Mouse (Mus musculus) kidney, postnatal 25 days (tissue): ENCODE measurements around the gene Yipf2.

Experiments used
- DNase-seq, 2 experiments: peaks; one replicate each; pipeline ENCODE4 v3.0.0; 2021; ENCODE audit warnings: mixed read lengths in 2 of 2

Yipf2 gene

GRCm38 (mm10) chr9:21592703-21593121 lies at the start of gene Yipf2, which contains the start of gene Timm29:
Gene Yipf2, minus strand, starts transcription at chr9:21592828.
Gene Timm29, plus strand, starts transcription at chr9:21592722.
- peak; percentile 92 to 94 for DNase-seq

DNA sequence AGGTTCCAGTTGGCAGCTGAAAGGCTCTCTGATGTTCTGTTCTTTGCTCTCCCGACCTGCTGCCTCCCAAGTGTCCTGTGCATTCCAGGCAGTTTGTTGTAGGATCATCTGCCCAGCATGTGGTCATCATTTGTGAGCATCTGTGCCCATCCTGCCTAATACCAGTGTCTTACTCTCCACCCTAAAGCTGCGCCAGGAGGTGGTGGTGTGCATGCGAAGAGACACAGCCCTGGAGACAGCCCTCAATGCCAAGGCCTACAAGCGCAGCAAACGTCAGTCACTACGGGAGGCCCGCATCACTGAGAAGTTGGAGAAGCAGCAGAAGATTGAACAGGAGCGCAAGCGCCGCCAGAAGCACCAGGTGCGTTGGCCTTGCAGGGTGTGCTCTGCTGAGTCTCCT lies 46.4 kb upstream of the Yipf2 start:
- no peak for DNase-seq

DNA sequence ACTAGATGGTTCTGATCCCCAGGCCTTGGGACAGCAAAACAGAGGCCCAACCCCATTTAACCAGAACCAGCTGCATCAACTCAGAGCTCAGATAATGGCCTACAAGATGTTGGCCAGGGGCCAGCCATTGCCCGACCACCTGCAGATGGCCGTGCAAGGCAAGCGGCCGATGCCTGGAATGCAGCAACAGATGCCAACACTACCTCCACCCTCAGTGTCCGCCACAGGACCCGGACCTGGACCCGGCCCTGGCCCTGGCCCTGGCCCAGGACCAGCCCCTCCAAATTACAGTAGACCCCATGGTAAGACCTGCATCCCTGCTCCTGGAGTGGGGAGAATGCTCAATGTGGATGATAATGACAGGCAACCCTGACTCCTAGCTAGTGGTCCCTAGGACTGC lies 43.0 kb upstream of the Yipf2 start:
- DNase-seq, result no peak

GRCm38 (mm10) chr9:21633106-21633505 lies 40.5 kb upstream of the Yipf2 start:
- DNase-seq, result no peak

DNA sequence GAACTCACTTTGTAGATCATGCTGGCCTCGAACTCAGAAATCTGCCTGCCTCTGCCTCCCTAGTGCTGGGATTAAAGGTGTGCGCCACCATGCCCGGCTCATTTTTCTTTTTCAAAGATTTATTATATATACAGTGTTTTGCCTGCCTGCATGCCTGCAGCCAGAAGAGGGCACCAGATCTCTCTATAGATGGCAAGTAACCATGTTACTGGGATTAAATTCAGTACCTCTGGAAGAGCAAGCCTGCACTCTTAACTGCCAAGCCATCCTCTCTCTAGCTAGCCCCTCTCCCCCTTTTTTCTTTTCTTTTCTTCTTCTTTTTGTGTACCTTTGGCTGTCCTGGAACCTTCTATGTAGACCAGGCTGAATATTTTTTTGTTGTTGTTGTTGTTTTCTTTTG lies 38.0 kb upstream of the Yipf2 start:
- DNase-seq, result peak; percentile 65 to 77

GRCm38 (mm10) chr9:21627145-21627795 lies 34.6 kb upstream of the Yipf2 start:
- no peak for DNase-seq

- DNase-seq, result no peak
These were observed 33.9 kb upstream of the Yipf2 start for GRCm38 (mm10) chr9:21626571-21626970.

GRCm38 (mm10) chr9:21625342-21626339 lies 33.0 kb upstream of the Yipf2 start:
- DNase-seq, result no peak

- no peak for DNase-seq
These were observed 30.0 kb upstream of the Yipf2 start for GRCm38 (mm10) chr9:21622676-21623075.

DNA sequence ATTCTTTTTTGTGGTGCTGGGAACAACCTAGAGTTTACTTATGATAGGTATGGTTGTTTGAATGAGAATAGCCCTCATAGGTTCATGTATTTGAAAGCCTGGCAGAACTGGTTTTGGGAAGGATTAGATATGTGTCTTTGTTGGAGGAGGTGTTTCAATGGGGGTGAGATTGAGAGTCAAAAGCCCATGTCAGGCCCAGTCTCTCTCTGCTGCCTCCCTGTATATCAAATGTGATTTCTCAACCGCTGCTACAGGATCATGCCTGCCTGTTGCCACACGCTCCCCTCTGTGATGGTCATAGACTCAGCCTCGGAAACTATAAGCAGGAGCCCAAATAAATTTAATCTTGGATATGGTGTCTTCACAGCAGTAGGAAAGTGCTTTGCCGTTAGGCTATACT lies 27.6 kb upstream of the Yipf2 start:
- no peak for DNase-seq

DNA sequence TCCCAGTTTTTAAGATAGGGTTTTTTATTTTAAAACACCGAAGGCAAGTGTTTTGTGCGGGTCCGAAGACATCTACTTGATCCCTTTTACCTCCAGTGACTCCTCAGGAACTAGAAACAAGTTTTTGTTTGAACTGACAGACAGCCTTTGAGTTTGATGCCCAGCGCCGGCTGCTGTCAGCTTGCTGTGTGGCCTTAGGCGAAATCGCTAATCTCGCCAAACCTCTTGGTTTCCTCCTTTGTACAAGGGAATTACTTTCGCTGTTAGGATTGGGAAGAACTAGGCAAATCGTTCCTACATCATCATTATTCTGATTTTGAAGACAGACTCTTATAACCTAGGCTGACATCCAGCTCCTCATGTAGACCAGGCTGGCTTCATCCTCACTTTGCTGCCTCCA lies 24.4 kb upstream of the Yipf2 start:
- peak in 1 of 2 experiments; percentile 11 for DNase-seq

DNA sequence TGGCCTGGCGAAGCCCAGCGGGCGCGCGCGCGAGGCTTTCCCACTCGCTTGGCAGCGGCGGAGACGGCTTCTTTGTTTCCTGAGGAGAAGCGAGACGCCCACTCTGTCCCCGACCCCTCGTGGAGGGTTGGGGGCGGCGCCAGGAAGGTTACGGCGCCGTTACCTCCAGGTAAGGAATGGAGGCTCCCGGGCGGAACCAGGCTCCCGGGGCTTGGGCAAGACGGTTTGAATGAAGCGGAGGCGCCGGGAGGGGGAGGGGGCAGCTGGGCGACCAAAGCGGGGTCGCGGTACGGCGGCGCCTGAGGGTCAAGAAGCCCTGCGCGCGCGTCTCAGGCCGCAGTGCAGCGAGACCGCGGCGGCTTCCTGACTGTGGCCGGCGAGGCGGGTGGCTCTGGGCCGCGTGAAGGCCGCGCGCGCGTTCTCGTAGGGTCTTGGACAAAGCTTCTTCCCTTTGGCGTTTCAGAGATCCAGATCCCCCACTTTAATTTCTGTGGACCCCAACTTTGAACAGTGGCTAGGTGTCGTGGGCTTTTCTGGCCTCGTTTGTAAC lies 23.7 kb upstream of the Yipf2 start:
- peak; percentile 92 to 95 for DNase-seq

- DNase-seq, result peak; percentile 99
These were observed 23.1 kb upstream of the Yipf2 start, which contains the start of gene Smarca4 for GRCm38 (mm10) chr9:21615617-21616231. Gene Smarca4, plus strand, starts transcription at chr9:21616169.

GRCm38 (mm10) chr9:21614864-21615616 lies 22.4 kb upstream of the Yipf2 start:
- no peak for DNase-seq

- DNase-seq, result no peak
These were observed 17.2 kb upstream of the Yipf2 start for GRCm38 (mm10) chr9:21609861-21610260.

DNA sequence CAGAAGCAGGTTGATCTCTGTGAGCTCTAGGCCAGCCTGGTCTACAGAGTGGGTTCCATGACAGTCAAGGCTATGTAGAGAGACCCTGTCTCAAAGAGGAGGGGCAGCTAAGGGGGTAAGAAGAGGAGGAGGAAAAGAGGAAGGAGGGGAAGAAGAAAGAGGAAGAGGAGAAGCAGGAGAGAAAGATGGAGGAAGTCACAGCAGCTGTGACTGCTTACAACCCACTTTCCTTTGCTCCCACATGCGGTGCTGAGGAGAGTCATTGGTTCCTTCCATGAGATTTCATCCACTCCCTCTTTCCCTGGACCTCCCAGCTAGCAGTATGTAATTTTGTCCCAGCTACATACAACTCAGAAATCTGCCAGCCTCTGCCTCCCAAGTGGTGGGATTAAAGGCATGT lies 14.0 kb upstream of the Yipf2 start:
- no peak for DNase-seq

GRCm38 (mm10) chr9:21605865-21606264 lies 13.2 kb upstream of the Yipf2 start:
- no peak for DNase-seq

- no peak for DNase-seq
These were observed 11.5 kb upstream of the Yipf2 start for GRCm38 (mm10) chr9:21604119-21604518.

DNA sequence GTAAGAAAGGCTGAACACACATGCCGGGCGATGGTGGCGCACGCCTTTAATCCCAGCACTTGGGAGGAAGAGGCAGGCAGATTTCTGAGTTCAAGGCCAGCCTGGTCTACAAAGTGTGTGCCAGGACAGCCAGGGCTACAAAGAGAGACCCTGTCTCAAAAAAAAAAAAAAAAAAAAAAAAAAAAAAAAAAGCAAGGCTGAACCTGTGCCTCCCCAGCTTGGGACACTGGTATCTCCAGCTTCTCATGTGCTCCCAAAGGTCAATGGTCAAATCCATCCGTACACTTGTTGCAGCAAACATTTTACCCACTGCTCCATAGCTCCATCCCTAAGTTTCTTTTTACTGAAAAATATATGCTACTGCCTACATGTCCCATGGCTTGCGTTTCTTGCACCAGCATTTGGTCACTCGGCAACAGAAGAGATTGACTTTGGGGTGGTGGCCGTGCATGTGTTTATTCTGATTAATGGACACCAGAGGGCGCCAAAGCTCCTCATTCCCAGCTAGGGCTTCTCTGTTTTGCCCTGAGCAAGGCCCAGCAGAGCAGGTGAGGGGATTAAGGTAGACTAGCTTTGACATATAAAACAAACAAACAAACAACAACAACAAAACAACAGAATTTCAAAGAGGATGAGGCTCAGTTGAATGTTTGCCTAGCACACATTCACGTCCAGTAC lies 9.2 kb upstream of the Yipf2 start:
- peak; percentile 71 to 84 for DNase-seq

GRCm38 (mm10) chr9:21601073-21601472 lies 8.4 kb upstream of the Yipf2 start:
- DNase-seq, result no peak

DNA sequence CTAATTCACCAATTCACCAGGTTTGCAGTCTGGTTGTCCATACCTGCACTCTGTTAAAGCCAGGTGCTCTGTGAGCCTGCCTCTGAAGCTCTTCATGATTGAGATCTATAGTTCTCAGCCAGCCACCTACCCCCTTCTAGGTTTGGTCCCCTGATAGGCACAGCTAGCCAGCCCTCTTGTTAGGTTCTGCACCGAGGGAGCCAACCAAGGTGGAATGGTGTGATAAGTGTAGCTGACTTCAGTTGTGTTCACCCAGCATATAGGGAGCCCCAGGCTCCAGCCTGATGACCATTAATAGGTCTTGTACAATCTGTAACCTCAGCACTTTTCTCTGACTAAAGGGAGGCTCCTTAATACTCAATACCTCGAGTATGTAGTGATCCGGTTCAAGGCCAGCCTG lies 7.6 kb upstream of the Yipf2 start:
- DNase-seq, result no peak

DNA sequence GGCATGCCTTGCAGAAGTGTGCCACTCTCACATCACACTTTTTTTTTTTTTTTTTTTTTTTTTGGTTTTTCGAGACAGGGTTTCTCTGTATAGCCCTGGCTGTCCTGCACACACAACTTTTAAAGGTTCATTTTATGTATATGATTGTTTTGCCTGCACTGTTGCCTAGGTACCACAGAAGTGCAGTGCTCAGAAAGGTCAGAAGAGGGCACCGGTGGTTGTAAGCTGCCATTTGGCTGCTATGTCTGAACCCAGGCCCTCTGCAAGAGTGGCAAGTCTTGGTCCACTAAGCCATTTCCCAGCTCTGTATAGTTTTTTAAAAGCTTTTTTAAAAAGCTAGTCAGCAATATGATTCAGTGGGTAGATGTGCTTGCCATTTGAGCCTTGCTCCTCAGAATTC lies 5.6 kb upstream of the Yipf2 start:
- no peak for DNase-seq
